In the genomic region with DNA sequence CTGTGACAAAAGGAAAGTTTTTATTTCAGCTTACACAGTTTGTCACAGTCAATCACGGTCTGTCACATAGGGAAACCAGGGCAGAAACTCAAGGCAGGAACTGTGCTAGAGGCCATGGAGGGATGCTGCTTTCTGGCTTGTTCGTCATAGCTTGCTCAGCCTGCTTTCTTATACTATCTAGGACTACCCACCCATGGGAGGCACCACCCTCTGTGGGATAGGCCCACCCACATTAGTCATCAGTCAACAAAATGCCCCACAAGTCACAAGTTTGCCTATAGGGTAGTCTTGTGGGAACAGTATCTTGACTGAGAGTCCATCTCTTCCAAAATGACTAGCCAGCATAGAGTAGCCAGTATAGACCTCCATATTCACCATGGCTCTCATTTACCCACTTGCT, we compare ENCODE assay signal across 19 mouse cellular contexts.
"Had no signal": no experiment of that assay in that cellular context is flagged by ENCODE, and none has a peak within 500 bp of the region (broad histone marks: within the 10 kb centered on the region; RNA-seq: fewer than 3 reads in every experiment).

No protein-coding gene starts in this region.

- H3K9me3 ChIP-seq: lung, embryonic 15.5 days; midbrain, embryonic 10.5 days; midbrain, embryonic 12.5 days; neural tube, embryonic 13.5 days; neural tube, embryonic 15.5 days; stomach, embryonic 15.5 days had no signal

- H3K4me3 ChIP-seq: lung, embryonic 15.5 days; midbrain, embryonic 10.5 days; midbrain, embryonic 12.5 days; myocyte; neural tube, embryonic 13.5 days; neural tube, embryonic 15.5 days; stomach, embryonic 15.5 days had no signal

- ATAC-seq: lung, postnatal 0 days; midbrain, embryonic 16.5 days had no signal

- H3K27ac ChIP-seq: liver, embryonic 14.5 days; lung, embryonic 15.5 days; midbrain, embryonic 10.5 days; midbrain, embryonic 12.5 days; neural tube, embryonic 13.5 days; neural tube, embryonic 15.5 days; stomach, embryonic 15.5 days had no signal

- H3K27me3 ChIP-seq: lung, embryonic 15.5 days; midbrain, embryonic 12.5 days; neural tube, embryonic 13.5 days; neural tube, embryonic 15.5 days; stomach, embryonic 15.5 days had no signal

- H3K4me2 ChIP-seq: lung, embryonic 15.5 days; midbrain, embryonic 12.5 days; neural tube, embryonic 13.5 days; neural tube, embryonic 15.5 days; stomach, embryonic 15.5 days had no signal

- H3K9ac ChIP-seq: liver, embryonic 14.5 days; lung, embryonic 15.5 days; midbrain, embryonic 12.5 days; neural tube, embryonic 13.5 days; neural tube, embryonic 15.5 days; stomach, embryonic 15.5 days had no signal

- DNase-seq: lung, adult 2 months; lung, postnatal 14 days; lung, postnatal 4 days; midbrain, embryonic 14.5 days; retina, postnatal 1 day; right cerebral cortex, adult 18-20 months; thymus, adult 18-20 months; thymus, postnatal 14 days; thymus, postnatal 36 days had no signal

- H3K36me3 ChIP-seq: lung, embryonic 15.5 days; neural tube, embryonic 15.5 days; stomach, embryonic 15.5 days had no signal
